Comparison of ENCODE assay signal across 9 mouse cellular contexts in genomic region chr15:97952137-97952888, GRCm38 (mm10). TPM values are rescaled to one million over a fixed set of nuclear protein-coding genes. Genes with fewer than 3 reads are reported as not detected.
DNase-seq lines count a peak whose midpoint lies in the region; ATAC-seq and TF ChIP-seq lines count a peak whose summit lies in the region.
"Had no signal": no experiment of that assay in that cellular context is flagged by ENCODE, and none has a peak within 500 bp of the region (broad histone marks: within the 10 kb centered on the region; RNA-seq: fewer than 3 reads in every experiment).

No protein-coding gene starts in this region.

- peak; percentile 48 for DNase-seq in urinary bladder, adult 2 months (ENCODE audit: low spot score)
- DNase-seq in urinary bladder, postnatal 10 days (ENCODE audit: low spot score), result no peak
- DNase-seq in cerebellum, postnatal 36 days, result peak; percentile 58 to 67
- peak; percentile 65 for DNase-seq in gastrocnemius, postnatal 10 days
- peak; percentile 62 for DNase-seq in kidney, adult 11 months
- DNase-seq in limb, embryonic 14.5 days (ENCODE audit: low spot score), result peak; percentile 56
- peak; percentile 60 for DNase-seq in stomach, postnatal 0 days (ENCODE audit: low spot score)

- peak; percentile 68; the same call in 1 of the 2 replicates for ATAC-seq in limb, embryonic 14.5 days (ENCODE audit: low FRiP score, low read depth)
- 0 out of 2 replicates have a peak, but pooled peaks have one; percentile 3 for ATAC-seq in stomach, postnatal 0 days (ENCODE audit: low FRiP score, low TSS enrichment)

- no peaks in the 10 kb centered on the region for H3K27me3 ChIP-seq in limb, embryonic 14.5 days (ENCODE audit: control insufficient read depth, insufficient read depth, low read length)
- peaks cover 31% of the 10 kb centered on the region for H3K27me3 ChIP-seq in myocyte (ENCODE audit: control insufficient read depth, insufficient read depth, insufficient read length)
- H3K27me3 ChIP-seq in stomach, postnatal 0 days (ENCODE audit: control insufficient read depth, insufficient read depth, low read length), result no peaks in the 10 kb centered on the region

- no peak for TF ChIP-seq POLR2A in limb, embryonic 14.5 days (IDR thresholded peaks at IDR 0.05; ENCODE audit: borderline replicate concordance, extremely low read depth, insufficient read depth, insufficient read length)
- no peak for TF ChIP-seq POLR2A in myocyte (IDR thresholded peaks at IDR 0.05; ENCODE audit: insufficient read length, low read depth)

- WGBS in limb, embryonic 14.5 days, result 17% methylated on average over 16 of the region's 16 CpGs
- WGBS in stomach, postnatal 0 days, result 14% methylated on average over 16 of the region's 16 CpGs

- no peak overlapping the region; the same call in 1 of the 2 replicates for H3K4me2 ChIP-seq in limb, embryonic 14.5 days (replicated peaks; ENCODE audit: low read depth, low read length, severe bottlenecking)
- H3K4me2 ChIP-seq in myocyte (ENCODE audit: low read depth), result peak overlapping the region; percentile 41
- H3K4me2 ChIP-seq in stomach, postnatal 0 days (replicated peaks; ENCODE audit: low read depth), result no peak overlapping the region

- H3K36me3 ChIP-seq in limb, embryonic 14.5 days (ENCODE audit: control insufficient read depth, insufficient read depth, low read length), result no peaks in the 10 kb centered on the region
- H3K36me3 ChIP-seq in myocyte (ENCODE audit: control insufficient read depth, insufficient read depth), result no peaks in the 10 kb centered on the region
- H3K36me3 ChIP-seq in stomach, postnatal 0 days (ENCODE audit: control insufficient read depth, insufficient read depth, low read length), result no peaks in the 10 kb centered on the region

- no peak overlapping the region for H3K27ac ChIP-seq in limb, embryonic 14.5 days (replicated peaks; ENCODE audit: low read depth, low read length)
- no peak overlapping the region for H3K27ac ChIP-seq in stomach, postnatal 0 days (replicated peaks)

- no peaks in the 10 kb centered on the region for H3K79me2 ChIP-seq in myocyte (ENCODE audit: control insufficient read depth, insufficient read depth)

- peak; percentile 99 for TF ChIP-seq CTCF in stomach, postnatal 0 days (IDR thresholded peaks at IDR 0.05; ENCODE audit: low read depth)

- peaks cover 4% of the 10 kb centered on the region; the same call in 1 of the 2 replicates for H3K4me1 ChIP-seq in limb, embryonic 14.5 days (ENCODE audit: control insufficient read depth, insufficient read depth, low read length)
- no peaks in the 10 kb centered on the region for H3K4me1 ChIP-seq in stomach, postnatal 0 days (replicated peaks; ENCODE audit: control insufficient read depth, insufficient read depth)

- H3K9ac ChIP-seq in limb, embryonic 14.5 days (ENCODE audit: low read depth, low read length, severe bottlenecking), result no peak overlapping the region
- no peak overlapping the region for H3K9ac ChIP-seq in stomach, postnatal 0 days (ENCODE audit: low read length)

- no peaks in the 10 kb centered on the region for H3K9me3 ChIP-seq in limb, embryonic 14.5 days (ENCODE audit: control insufficient read depth, low read length)
- no peaks in the 10 kb centered on the region for H3K9me3 ChIP-seq in stomach, postnatal 0 days (ENCODE audit: control insufficient read depth, low read length)

- no peak for TF ChIP-seq EP300 in stomach, postnatal 0 days (optimal IDR thresholded peaks at IDR 0.05)

- no peak overlapping the region for H3K4me3 ChIP-seq in limb, embryonic 14.5 days (replicated peaks; ENCODE audit: low read length)
- H3K4me3 ChIP-seq in myocyte, result no peak overlapping the region
- H3K4me3 ChIP-seq in stomach, postnatal 0 days (ENCODE audit: low read depth, low read length), result no peak overlapping the region
- H3K4me3 ChIP-seq: erythroblast, embryonic 14.5 days had no signal

- no peak overlapping the region for H3ac ChIP-seq in myocyte (ENCODE audit: control insufficient read depth, insufficient read length)

TF ChIP-seq in myocyte, 11 proteins besides CTCF, POLR2A, EP300 and RAD21:
- TF ChIP-seq TCF12 (IDR thresholded peaks at IDR 0.05; ENCODE audit: insufficient read depth, poor library complexity, severe bottlenecking), result no peak
- TF ChIP-seq MYOD1 (IDR thresholded peaks at IDR 0.05; ENCODE audit: control insufficient read depth in 1 of 3, insufficient read length in 2 of 3, low read depth in 2 of 3), result peak in 1 of 3 experiments; percentile 22

RNA-seq across cellular contexts. Expression of gene Tmem106c, which starts 11.7 kb away (rescaled TPM):
- polyA plus RNA-seq in urinary bladder, adult 2 months (2012; rRNA removed), result 65.7 and 80.9 TPM in 2 replicates
- 10 to 100 TPM; 14.4 to 17.7 TPM for total RNA-seq in gastrocnemius, postnatal 10 days (2021)
- 49.9 and 59.1 TPM in 2 replicates for polyA plus RNA-seq in limb, embryonic 14.5 days (2012; rRNA removed)
- polyA plus RNA-seq in limb, embryonic 14.5 days (2014; fragmentation: Nextera tagmentation; extraction: Ambion mirVana), result 49.8 and 51.5 TPM in 2 replicates
- polyA plus RNA-seq in myocyte (2012; fragmentation: generic; extraction: Trizol), result 11.5 TPM
- polyA plus RNA-seq in stomach, postnatal 0 days (2015; fragmentation: Nextera tagmentation; extraction: Ambion mirVana), result 33.1 and 39.8 TPM in 2 replicates

RNA-seq across cellular contexts. Expression of gene Vdr, which starts 41.9 kb away (rescaled TPM):
- 1.3 and 1.6 TPM in 2 replicates for polyA plus RNA-seq in urinary bladder, adult 2 months (2012; rRNA removed)
- 1 to 10 TPM in 1 of 2 experiments, under 1 TPM in 1; 0.40 to 2.8 TPM for total RNA-seq in gastrocnemius, postnatal 10 days (2021)
- polyA plus RNA-seq in limb, embryonic 14.5 days (2012; rRNA removed), result 3.4 and 4.0 TPM in 2 replicates
- polyA plus RNA-seq in limb, embryonic 14.5 days (2014; fragmentation: Nextera tagmentation; extraction: Ambion mirVana), result 1.9 and 2.0 TPM in 2 replicates
- 9.8 TPM for polyA plus RNA-seq in myocyte (2012; fragmentation: generic; extraction: Trizol)
- 1.4 and 1.5 TPM in 2 replicates for polyA plus RNA-seq in stomach, postnatal 0 days (2015; fragmentation: Nextera tagmentation; extraction: Ambion mirVana)
- polyA plus RNA-seq: erythroblast, embryonic 14.5 days had no signal

RNA-seq across cellular contexts. Expression of gene Col2a1, which starts 52.2 kb away (rescaled TPM):
- 0.08 and 0.10 TPM in 2 replicates for polyA plus RNA-seq in urinary bladder, adult 2 months (2012; rRNA removed)
- 10 to 100 TPM; 33.3 to 33.7 TPM for total RNA-seq in gastrocnemius, postnatal 10 days (2021)
- 1,642 and 1,975 TPM in 2 replicates for polyA plus RNA-seq in limb, embryonic 14.5 days (2012; rRNA removed)
- 754 and 761 TPM in 2 replicates for polyA plus RNA-seq in limb, embryonic 14.5 days (2014; fragmentation: Nextera tagmentation; extraction: Ambion mirVana)
- 0.01 TPM for polyA plus RNA-seq in myocyte (2012; fragmentation: generic; extraction: Trizol)
- 0.05 and 0.21 TPM in 2 replicates for polyA plus RNA-seq in stomach, postnatal 0 days (2015; fragmentation: Nextera tagmentation; extraction: Ambion mirVana)
- polyA plus RNA-seq: erythroblast, embryonic 14.5 days had no signal

Comparison
In these comparisons a context has a peak if more than half of its experiments do, and no peak if none do; other contexts are left out.
1. RNA of gene Col2a1, which starts 52.2 kb away (polyA plus RNA-seq): 754 to 1,975 TPM in limb, embryonic 14.5 days; 0.08 to 0.10 TPM in urinary bladder, adult 2 months, 0.05 to 0.21 TPM in stomach, postnatal 0 days and 0.01 TPM in myocyte (single experiment); every median in the first group is over 100 times any median in the second.